Mouse (Mus musculus) limb, embryonic 12.5 days (tissue): ENCODE measurements around the gene Igfbp6. TPM values are rescaled to one million over a fixed set of nuclear protein-coding genes. Genes with fewer than 3 reads are reported as not detected.
"Not testable (repeated sequence)": the region's sequence is repeated elsewhere in the genome, so short reads cannot be mapped to it uniquely, and the experiment has no call there.

Source experiments
- ATAC-seq: fragments of 200-750 bp; cut with Nextera tagmentation; 2 replicates; pipeline ENCODE4 v1.8.0; 2017; ENCODE audit warnings: low read depth, moderate TSS enrichment; ENCODE audit not compliant: insufficient number of reproducible peaks, insufficient read depth, low FRiP score, low TSS enrichment
- H3K27ac ChIP-seq: fragments of 300-500 bp; sonication (generic); 2 replicates; pipeline ENCODE4 v1.5.1; 2016; ENCODE audit warnings: mild to moderate bottlenecking, moderate library complexity
- H3K27me3 ChIP-seq: fragments of 300-500 bp; sonication (generic); 2 replicates; pipeline ENCODE4 v1.6.1; 2016; ENCODE audit warnings: mild to moderate bottlenecking, moderate library complexity
- H3K36me3 ChIP-seq: fragments of 300-500 bp; sonication (generic); 2 replicates; pipeline ENCODE4 v1.6.1; 2016; ENCODE audit warnings: mild to moderate bottlenecking, moderate library complexity
- H3K4me1 ChIP-seq: fragments of 300-500 bp; sonication (generic); replicated peaks from 2 replicates; pipeline ENCODE4 v1.6.1; 2016
- H3K4me2 ChIP-seq: fragments of 300-500 bp; sonication (generic); 2 replicates; pipeline ENCODE4 v1.6.1; 2016; ENCODE audit warnings: mild to moderate bottlenecking, moderate library complexity
- H3K4me3 ChIP-seq: fragments of 300-500 bp; sonication (generic); replicated peaks from 2 replicates; pipeline ENCODE4 v1.5.1; 2016; ENCODE audit warnings: mild to moderate bottlenecking
- H3K9ac ChIP-seq: fragments of 300-500 bp; sonication (generic); replicated peaks from 2 replicates; pipeline ENCODE4 v1.6.1; 2016; ENCODE audit warnings: mild to moderate bottlenecking, moderate library complexity
- H3K9me3 ChIP-seq: fragments of 300-500 bp; sonication (generic); 2 replicates; pipeline ENCODE4 v1.6.1; 2016; ENCODE audit warnings: mild to moderate bottlenecking, moderate library complexity
- WGBS: fragments of 180-500 bp; shearing (Covaris S2); methylation state at CpG from one replicate; pipeline ENCODE4 v1.1.7; 2016; 5-methylcytosine and 5-hydroxymethylcytosine counted together
- polyA plus RNA-seq: library from polyadenylated mRNA; unstranded; fragments of >200 nt; fragmentation: Nextera tagmentation; extraction: Ambion mirVana; gene quantifications from 2 replicates; pipeline ENCODE4 v1.2.1, GENCODE M21; 2016

Igfbp6 gene
- polyA plus RNA-seq, 1 experiment from 2014 or later = 1.2 TPM

- H3K4me3 ChIP-seq = peak overlapping the region; percentile 32
- peaks cover 9% of the 10 kb centered on the region for H3K4me1 ChIP-seq
- ATAC-seq = no peak
- H3K9ac ChIP-seq = peak overlapping the region; percentile 37; the same call in 1 of the 2 replicates
- H3K27me3 ChIP-seq = peaks cover 45% of the 10 kb centered on the region
- no peaks in the 10 kb centered on the region for H3K36me3 ChIP-seq
- H3K4me2 ChIP-seq = peak overlapping the region; percentile 59
- H3K27ac ChIP-seq = no peak overlapping the region
- 16% methylated on average over 19 of the region's 19 CpGs for WGBS
- no peaks in the 10 kb centered on the region for H3K9me3 ChIP-seq
These were observed 564 bp downstream of the Igfbp6 start for GRCm38 (mm10) chr15:102144726-102145125.

GRCm38 (mm10) chr15:102145330-102145729, 1.2 kb downstream of the Igfbp6 start:
- H3K9me3 ChIP-seq = no peaks in the 10 kb centered on the region
- H3K9ac ChIP-seq = no peak overlapping the region
- H3K4me2 ChIP-seq = no peak overlapping the region
- H3K27ac ChIP-seq = no peak overlapping the region
- peaks cover 9% of the 10 kb centered on the region for H3K4me1 ChIP-seq
- no peak overlapping the region for H3K4me3 ChIP-seq
- H3K27me3 ChIP-seq = peaks cover 45% of the 10 kb centered on the region
- ATAC-seq = no peak
- WGBS = 88% methylated on average over 10 of the region's 10 CpGs
- H3K36me3 ChIP-seq = no peaks in the 10 kb centered on the region

DNA sequence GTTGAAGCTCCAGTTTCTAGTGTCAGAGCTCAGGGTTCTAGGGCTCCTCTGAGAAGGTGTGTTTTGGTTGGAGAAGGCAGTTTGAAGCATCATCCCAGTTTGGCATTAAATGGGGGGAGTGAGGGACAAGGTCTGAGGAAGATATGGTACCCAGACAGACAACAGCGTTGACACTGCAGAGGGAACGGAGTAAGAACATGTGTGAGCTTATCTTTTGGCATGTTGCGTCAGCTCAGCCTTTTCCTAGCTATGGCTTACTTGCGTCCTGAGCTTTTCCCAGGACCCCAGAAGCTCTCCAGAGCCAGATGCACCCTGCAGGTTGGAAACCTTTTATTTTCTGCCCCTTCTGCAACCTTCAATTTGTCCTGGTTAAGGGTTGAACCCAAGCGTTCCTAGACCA, 1.9 kb downstream of the Igfbp6 start:
- no peak overlapping the region for H3K9ac ChIP-seq
- no peak overlapping the region for H3K4me2 ChIP-seq

DNA sequence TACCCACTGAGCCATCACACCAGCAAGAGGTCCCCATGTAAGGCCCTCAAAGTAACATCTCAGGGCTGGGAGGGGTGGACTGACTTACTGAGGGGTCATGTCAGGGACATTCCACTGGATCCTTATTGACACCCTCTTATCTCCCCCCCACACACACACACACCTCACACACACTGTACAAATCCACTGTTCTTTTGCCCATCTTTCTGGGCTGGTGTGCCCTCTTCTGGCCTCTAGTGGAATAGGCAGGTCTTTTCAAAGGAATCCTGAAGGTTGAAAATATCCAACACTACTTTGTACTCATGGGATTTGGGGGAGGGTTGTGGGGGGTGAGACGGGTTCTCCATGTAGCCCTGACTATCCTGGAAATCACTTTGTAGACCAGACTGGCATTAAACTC, 2.7 kb downstream of the Igfbp6 start:
- 0% methylated on average over 1 of the region's 1 CpGs for WGBS
- Histone ChIP-seq H3K36me3 (no peaks in the 10 kb centered on the region), H3K4me3 (no peak overlapping the region), H3K27ac (no peak overlapping the region), H3K4me1 (peaks cover 9% of the 10 kb centered on the region), H3K27me3 (peaks cover 42% of the 10 kb centered on the region), H3K9ac (no peak overlapping the region), H3K4me2 (no peak overlapping the region), H3K9me3 (no peaks in the 10 kb centered on the region)
- no peak for ATAC-seq

More for the DNA sequence above, 1.9 kb downstream of the Igfbp6 start:
- Histone ChIP-seq H3K27me3 (peaks cover 45% of the 10 kb centered on the region), H3K27ac (no peak overlapping the region), H3K36me3 (no peaks in the 10 kb centered on the region), H3K4me3 (no peak overlapping the region), H3K4me1 (peaks cover 9% of the 10 kb centered on the region), H3K9me3 (no peaks in the 10 kb centered on the region)
- ATAC-seq = no peak
- 88% methylated on average over 5 of the region's 5 CpGs for WGBS

DNA sequence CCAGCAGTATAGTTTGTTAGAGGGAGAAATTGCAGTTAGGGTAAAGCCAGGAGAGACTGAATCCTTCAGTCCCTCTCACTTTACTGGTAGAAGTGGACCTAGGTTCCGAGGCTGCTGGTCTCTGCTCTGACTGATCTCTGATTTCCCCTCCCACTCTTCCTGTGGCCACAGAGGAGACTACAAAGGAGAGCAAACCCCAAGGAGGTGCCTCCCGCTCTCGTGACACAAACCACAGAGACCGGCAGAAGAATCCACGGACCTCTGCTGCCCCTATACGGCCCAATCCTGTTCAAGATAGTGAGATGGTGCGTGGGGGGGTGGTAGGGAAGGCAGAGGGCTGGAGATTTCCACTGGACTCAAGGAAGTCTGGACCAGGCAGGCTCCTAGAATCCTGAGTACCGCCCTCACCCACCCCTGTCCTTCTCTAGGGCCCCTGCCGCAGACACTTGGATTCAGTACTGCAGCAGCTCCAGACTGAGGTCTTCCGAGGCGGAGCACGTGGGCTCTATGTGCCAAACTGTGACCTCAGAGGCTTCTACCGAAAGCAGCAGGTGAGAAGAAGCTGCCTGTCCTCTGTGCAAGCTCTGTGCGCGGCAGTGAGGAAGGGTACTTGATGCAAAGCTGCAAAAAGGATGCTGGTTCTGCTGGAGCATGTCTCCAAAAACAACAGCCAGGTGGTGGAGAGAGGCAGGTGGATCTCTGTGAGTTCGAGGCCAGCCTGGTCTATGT, 3.7 kb downstream of the Igfbp6 start:
- Histone ChIP-seq H3K36me3 (no peaks in the 10 kb centered on the region), H3K4me3 (no peak overlapping the region), H3K27me3 (peaks cover 36% of the 10 kb centered on the region), H3K4me1 (peaks cover 9% of the 10 kb centered on the region), H3K9ac (no peak overlapping the region; the same call in 1 of the 2 replicates), H3K9me3 (no peaks in the 10 kb centered on the region), H3K27ac (no peak overlapping the region), H3K4me2 (no peak overlapping the region)
- ATAC-seq = no peak
- 66% methylated on average over 16 of the region's 16 CpGs for WGBS

DNA sequence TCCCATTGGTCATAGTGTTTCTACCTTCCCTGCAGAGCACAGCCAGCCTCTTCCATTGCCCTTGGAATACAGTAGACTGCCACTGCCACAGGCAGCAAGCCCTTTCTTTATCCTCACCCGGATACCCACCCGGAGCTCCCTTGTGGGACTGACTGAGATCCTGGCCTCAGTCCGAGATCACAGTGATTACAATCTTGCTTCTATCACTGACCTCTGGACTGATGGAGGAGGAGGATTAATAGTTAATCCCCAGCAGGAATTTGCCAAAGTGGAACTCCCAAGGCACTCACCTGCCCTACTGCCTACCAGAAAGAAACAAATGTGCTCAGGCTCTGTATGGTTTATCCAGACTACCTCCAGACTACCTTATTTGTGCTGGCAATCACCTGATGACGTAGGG, 5.4 kb downstream of the Igfbp6 start:
- Histone ChIP-seq H3K9ac (no peak overlapping the region), H3K36me3 (no peaks in the 10 kb centered on the region), H3K9me3 (no peaks in the 10 kb centered on the region), H3K4me3 (no peak overlapping the region), H3K27me3 (peaks cover 20% of the 10 kb centered on the region), H3K4me1 (peaks cover 4% of the 10 kb centered on the region), H3K27ac (no peak overlapping the region), H3K4me2 (no peak overlapping the region)
- WGBS = 72% methylated on average over 4 of the region's 4 CpGs
- ATAC-seq = no peak

GRCm38 (mm10) chr15:102150301-102151135, 6.4 kb downstream of the Igfbp6 start, which contains the start of gene Soat2:
Soat2 (plus strand) TSS chr15:102150526.
- ATAC-seq = no peak
- Histone ChIP-seq H3K4me1 (no peaks in the 10 kb centered on the region), H3K9me3 (no peaks in the 10 kb centered on the region), H3K9ac (no peak within 1 kb of the TSS), H3K4me2 (peak within 1 kb of the TSS; percentile 2; the same call in 1 of the 2 replicates), H3K27ac (no peak within 1 kb of the TSS), H3K36me3 (no peaks in the 10 kb centered on the region), H3K27me3 (peaks cover 10% of the 10 kb centered on the region), H3K4me3 (no peak within 1 kb of the TSS)
- WGBS = 47% methylated on average over 20 of the region's 20 CpGs

DNA sequence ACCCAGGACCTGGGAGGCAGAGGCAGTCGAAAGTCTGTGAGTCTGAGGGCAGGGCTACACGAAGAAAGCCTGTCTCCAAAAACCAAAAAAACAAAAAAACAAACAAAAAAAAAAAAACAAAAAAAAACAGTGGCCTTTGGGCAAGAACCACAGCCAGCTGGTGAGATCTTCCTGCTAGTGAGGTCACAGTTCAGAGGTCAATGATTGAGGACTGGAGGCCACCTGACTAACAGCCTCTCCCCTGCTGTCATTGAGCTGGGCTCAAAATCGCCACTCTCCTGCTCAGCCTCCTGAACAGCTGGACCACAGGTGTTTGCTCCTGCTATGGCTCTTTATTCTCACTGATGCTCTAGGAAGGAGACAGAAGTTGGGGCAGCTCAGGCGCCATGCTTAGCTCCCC, 8.5 kb downstream of the Igfbp6 start:
- Histone ChIP-seq H3K36me3 (no peaks in the 10 kb centered on the region), H3K9me3 (no peaks in the 10 kb centered on the region), H3K4me1 (no peaks in the 10 kb centered on the region), H3K9ac (no peak overlapping the region), H3K27me3 (peaks cover 3% of the 10 kb centered on the region; the same call in 1 of the 2 replicates), H3K4me3 (no peak overlapping the region), H3K27ac (no peak overlapping the region), H3K4me2 (no peak overlapping the region)
- WGBS = 33% methylated on average over 4 of the region's 4 CpGs
- no peak for ATAC-seq

GRCm38 (mm10) chr15:102155006-102155405, 10.8 kb downstream of the Igfbp6 start:
- not testable (repeated sequence) for H3K4me3 ChIP-seq, H3K36me3 ChIP-seq, H3K27ac ChIP-seq, H3K4me1 ChIP-seq, H3K27me3 ChIP-seq, H3K9ac ChIP-seq, H3K4me2 ChIP-seq, H3K9me3 ChIP-seq, ATAC-seq
- WGBS = 91% methylated on average over 6 of the region's 6 CpGs

GRCm38 (mm10) chr15:102156836-102157235, 12.7 kb downstream of the Igfbp6 start:
- no peak overlapping the region for H3K4me2 ChIP-seq
- H3K9me3 ChIP-seq = no peaks in the 10 kb centered on the region
- no peak overlapping the region for H3K4me3 ChIP-seq
- no peak for ATAC-seq
- WGBS = 51% methylated on average over 20 of the region's 20 CpGs
- H3K9ac ChIP-seq = 0 out of 2 replicates have a peak overlapping the region, but pooled peaks have one; percentile 31
- H3K27me3 ChIP-seq = no peaks in the 10 kb centered on the region
- H3K27ac ChIP-seq = no peak overlapping the region
- H3K36me3 ChIP-seq = no peaks in the 10 kb centered on the region
- H3K4me1 ChIP-seq = no peaks in the 10 kb centered on the region

DNA sequence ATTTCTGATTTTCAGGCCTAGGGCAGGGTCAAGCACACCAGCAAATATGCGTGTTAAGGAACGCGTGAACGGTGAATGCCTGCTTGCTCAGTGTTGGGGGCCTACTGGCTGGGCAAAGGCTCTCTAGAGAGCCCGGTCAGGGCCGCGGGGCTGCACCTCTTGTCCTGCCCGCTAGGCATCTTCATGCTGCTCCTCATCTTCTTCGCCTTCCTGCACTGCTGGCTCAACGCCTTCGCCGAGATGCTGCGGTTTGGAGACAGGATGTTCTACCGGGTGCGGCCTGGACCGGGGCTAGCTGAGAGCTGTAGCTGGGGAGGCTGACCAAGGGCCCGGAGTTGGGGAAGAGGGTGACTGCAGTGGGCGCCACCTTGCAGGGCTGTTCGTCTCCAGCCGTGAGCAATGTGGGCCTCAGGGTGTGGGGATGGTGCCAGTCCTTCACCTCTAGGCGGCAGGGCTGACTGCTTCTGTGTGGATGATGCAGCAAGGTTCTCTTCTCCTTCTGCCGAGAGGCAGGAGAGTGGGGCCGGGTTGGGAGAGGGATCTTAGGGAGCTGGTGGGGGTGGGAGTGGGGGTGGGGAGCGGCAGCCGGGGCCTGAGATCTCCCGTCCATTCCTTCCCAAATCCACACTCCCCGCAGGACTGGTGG, 16.4 kb downstream of the Igfbp6 start:
- Histone ChIP-seq H3K4me2 (no peak overlapping the region), H3K27me3 (no peaks in the 10 kb centered on the region), H3K4me1 (peaks cover 2% of the 10 kb centered on the region; the same call in 1 of the 2 replicates), H3K27ac (no peak overlapping the region), H3K9me3 (no peaks in the 10 kb centered on the region), H3K36me3 (no peaks in the 10 kb centered on the region), H3K4me3 (no peak overlapping the region), H3K9ac (no peak overlapping the region)
- WGBS = 52% methylated on average over 27 of the region's 27 CpGs
- no peak for ATAC-seq
